Mouse (Mus musculus): Measurements from ENCODE around the gene Psmd1.

Gene Psmd1

DNA sequence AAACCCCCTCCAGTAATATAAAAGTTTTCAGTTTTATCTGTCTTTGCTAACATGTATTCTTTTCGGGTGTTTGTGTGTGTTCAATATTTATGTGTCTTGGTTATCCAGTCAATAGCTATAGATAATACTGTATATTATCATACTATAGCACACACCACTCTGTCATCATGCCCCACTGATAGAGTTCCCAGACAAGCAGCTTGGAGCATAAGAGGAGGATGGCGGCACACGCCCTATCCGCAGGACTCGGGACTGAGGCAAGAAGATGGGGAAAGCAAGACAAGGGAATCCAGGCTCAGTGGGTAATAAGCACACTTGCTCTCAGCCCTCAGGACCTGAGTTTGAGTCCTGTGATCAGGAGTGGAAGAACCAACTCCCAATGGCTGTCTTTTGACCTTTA is 96.3 kb downstream of the Psmd1 start:
- no peak for DNase-seq

DNA sequence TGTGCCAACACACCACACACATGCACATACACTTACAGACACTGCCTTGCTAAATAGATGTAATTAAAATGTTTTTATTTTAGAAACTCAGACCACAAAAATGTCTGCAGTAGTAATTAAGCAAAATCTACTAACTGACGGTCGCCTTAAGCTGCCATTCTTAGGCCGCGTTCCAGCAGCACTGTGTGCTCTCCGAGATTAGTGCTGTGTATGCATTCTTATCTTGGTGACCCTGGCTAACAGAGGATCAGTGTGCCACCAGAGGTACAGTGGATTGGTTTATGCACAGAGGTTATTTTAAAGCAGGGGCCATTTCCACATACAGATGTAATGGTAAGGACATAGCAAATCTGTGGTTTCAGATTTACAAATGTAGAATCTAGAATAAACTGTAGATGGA is 96.9 kb downstream of the Psmd1 start:
- DNase-seq: no peak

DNA sequence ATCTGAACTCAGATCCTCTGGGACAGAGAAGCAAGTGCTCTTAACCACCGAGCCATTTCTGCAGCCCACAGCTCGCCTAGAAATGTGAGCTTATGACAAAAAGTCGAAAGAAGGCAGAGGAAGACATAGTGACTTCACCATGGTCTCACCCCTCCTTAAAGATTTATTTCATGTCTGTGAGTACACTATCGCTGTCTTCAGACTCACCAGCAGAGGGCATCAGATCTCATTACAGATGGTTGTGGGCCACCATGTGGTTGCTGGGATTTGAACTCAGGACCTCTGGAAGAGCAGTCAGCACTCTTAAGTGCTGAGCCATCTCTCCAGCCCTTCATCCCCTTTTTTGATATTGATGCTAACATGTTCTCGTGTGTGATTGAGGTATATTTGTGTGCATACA is 110.4 kb downstream of the Psmd1 start:
- no peak for DNase-seq

DNA sequence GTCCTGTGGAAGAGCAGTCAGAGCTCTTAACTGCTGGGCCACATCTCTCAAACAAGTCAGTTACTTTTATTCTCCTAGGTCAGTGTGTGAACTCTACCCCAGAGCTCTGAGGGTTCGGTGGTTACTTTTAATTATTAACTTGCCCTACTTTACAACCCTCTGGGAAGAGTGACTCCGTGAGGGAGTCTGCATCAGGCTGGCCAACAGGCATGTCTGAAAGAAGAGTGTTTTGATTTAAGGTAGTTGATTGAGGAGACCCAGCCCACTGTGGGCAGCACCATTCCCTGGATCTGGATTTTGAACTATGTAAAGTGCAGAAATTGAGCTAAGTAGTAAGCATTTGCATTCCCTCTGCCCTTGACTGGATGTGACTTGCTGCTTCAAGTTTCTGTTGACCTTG is 111.9 kb downstream of the Psmd1 start:
- no peak for DNase-seq

GRCm38 (mm10) chr1:86178462-86179253 is 114.5 kb downstream of the Psmd1 start:
- peak; percentile 90 to 93 for DNase-seq

GRCm38 (mm10) chr1:86182004-86182709 is 118.0 kb downstream of the Psmd1 start:
- DNase-seq: peak in 1 of 2 experiments; percentile 23

DNA sequence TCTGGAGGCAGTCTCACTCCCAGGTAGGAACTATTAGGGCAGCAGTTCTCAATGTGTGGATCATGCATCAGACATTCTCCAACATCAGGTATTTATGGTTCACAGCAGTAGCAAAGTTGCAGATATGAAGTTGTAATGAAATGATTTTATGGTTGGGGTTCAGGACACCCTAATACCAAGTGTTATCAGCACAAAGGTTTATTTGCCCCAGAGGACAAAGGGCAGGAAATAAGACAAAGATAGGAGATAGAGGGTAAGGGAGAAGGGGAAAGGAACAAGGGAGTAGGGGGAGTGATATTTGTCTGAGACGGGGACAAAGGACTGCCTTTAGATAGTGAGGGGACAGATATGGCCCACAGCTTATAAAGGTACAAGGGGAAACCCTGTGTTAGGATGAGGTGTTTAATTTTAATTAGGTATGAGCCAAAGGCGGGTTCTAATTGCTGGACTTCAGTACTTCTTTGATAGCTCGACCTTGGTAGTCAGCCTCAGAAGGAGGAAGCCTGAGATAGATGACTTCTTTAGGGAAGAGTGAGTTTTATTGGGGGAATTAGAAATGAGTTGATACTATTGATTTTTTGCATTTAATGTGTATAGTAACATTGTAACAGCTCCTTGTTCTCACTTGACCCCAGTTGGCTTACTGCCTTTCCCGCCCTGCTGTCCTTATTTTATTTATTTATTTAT is 119.5 kb downstream of the Psmd1 start:
- no peak for DNase-seq

DNA sequence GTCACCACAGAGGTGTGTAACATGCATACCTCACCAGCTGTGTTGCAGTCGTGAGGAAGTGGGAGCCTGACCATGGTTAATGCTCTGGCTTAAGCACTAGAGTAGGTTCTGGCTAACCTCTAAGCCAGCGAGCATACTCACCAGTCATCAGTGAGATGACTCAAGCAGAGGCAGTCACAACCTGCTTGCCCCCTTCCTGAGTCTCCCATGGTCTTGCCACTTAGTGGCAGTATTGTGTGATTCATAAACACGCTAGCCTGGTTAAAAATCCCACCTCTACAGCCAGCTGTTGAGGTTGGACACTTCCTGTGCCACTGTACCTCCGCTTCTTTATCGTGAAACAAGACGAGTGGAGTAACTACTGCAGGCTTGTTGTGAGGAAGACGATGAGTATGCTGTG is 122.6 kb downstream of the Psmd1 start:
- DNase-seq: no peak

DNA sequence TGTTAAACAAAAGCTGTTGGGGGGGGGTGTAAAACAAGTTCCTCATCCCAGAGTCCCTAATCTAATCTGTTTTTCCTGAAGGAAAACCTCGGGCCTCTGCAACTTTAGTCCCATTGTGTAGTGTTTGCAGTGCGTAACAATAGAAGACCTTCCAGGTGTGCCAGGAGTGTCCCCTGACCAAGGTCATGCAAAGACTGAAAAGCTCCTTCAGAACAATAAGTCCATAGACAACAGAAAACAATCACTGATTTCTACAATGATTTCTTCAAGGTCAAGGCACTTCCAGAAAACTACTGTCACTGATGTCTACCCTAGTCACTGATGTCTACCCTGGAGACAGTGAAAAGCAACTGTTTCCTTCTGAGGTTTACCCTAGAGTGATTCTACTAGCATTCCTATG is 123.7 kb downstream of the Psmd1 start:
- no peak for DNase-seq

DNA sequence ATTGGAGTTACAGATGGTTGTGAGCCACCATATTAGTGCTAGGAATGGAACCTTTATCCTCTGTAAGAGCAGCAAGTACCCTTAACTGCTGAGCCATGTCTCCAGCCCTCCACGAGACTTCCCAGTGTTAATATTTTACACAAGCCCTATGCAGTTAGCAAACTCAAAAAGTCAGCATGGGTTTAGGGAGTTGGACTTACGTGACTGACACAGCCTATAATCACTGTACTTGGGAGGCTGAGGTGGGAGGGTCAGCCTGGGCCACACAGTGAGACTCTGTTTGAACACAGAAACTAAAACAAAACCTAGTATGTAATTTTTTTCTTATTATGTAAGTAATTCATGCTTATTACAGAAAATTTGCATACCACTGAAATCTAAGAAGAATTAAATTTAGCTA is 124.1 kb downstream of the Psmd1 start:
- no peak for DNase-seq

Measured in cerebellum, postnatal 25 days (tissue).